Mouse (Mus musculus): ENCODE measurements around the gene Sap25. TPM values are rescaled to one million over a fixed set of nuclear protein-coding genes. Genes with fewer than 3 reads are reported as not detected.
"Not testable (repeated sequence)": the region's sequence is repeated elsewhere in the genome, so short reads cannot be mapped to it uniquely, and the experiment has no call there.

Sap25 gene
- 1 to 10 TPM; 3.0 to 3.9 TPM for total RNA-seq (2021)

DNA sequence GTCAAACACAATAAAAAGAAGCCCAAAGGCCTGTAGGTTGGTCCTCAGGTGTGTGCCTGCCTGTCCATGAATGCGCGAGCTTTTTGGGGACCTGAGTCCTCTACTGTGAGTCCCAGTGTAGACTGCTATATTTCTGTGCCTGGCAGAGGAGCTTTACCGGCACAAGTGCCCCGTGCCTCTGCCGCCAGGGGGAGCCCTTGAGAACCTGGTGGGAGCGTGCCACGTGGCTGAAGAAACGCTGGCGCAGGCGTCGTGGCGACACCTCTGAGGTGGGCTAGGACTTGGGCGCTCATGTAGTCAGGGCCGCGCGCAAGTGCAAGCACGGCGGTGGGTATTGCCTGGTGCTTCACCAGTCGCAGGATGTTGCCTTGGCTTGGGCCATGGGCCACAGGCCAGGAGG, at the start of gene Sap25:
TSS of gene Sap25 (plus strand) at position 281 of the 400 bp plus-strand sequence.
- intact Hi-C loops (cut with DNase I), result no loop called here

DNA sequence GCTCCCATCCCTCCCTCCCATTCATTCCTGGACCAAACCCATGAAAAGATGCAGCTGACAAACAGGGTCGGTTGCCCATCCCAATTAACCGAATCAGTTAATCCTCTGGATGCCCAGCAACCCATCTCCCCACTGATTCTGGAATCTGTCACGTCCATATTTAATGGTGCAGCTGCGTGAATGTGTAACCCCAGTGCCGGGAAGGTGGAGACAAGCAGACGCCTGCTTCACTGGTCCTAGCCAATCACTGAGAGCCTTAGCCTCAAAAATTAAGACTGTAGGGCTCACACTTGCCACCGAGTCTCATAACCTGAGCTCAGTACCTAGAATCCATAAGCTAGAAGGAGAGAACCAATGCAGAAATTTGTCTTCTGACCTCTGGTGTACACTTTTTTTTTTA, 45.2 kb upstream of the Sap25 start:
- intact Hi-C loops (cut with DNase I), result no loop called here
- no peak for DNase-seq (ENCODE audit: low spot score)

More for the DNA sequence above, at the start of gene Sap25:
- no peak for DNase-seq (ENCODE audit: low spot score)

DNA sequence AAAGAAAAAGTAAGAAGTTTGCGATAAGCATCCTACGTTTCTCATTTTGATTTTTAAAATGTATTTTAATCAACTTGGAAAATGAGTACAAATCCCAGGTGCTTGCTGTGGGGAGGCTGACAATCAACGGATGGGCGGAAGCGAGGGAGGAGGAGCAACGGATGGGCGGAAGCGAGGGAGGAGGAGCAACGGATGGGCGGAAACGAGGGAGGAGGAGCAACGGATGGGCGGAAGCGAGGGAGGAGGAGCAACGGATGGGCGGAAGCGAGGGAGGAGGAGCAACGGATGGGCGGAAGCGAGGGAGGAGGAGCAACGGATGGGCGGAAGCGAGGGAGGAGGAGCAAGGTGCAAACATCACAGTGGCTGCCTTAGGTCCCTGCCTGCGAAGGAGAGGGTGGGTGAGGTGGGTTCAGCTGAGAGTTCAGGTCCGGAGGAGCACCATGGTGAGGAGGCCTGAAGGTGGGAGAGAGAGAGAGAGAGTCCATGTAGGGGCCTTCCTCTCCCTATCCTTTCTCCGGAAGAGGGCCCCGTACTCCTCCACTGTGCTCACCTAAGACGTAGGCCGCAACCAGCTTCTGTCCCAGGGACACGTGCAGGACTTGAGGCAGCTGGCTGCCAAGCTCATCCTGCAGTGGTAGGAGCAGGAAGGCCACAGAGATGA, 44.4 kb upstream of the Sap25 start:
- intact Hi-C loops (cut with DNase I), result no loop called here
- DNase-seq (ENCODE audit: low spot score), result no peak

GRCm38 (mm10) chr5:137597625-137598024, 43.5 kb upstream of the Sap25 start:
- intact Hi-C loops (cut with DNase I), result no loop called here
- no peak for DNase-seq (ENCODE audit: low spot score)

DNA sequence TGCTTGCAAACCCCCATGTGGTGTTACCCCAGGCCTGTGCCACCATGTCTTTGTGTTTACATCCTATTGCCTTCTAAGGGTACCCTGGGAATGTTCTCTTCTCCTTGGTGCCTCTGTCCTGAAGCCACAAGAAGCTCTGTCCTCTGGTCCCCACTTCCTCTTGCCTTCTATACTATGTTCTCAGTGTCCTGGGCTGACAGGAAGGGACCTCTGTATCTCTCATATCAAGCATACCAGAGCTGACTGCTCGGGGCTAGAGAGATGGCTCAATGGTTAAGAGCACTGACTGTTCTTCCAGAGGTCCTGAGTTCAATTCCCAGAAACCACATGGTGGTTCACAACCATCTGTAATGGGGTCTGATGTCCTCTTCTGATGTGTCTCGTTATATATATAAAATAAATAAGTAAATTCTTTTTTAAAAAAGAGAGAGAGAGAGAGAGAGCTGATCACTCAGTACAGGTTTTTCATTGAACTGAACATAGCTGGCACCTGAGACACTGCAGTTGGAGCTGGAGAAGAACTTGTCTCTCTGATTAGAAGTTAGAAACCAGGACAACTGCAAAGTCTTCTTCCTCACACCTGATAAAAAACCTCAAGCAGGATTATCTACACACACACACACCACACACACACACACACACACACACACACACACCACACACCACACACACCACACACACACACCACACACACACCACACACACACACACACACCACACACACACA, 42.9 kb upstream of the Sap25 start:
- DNase-seq (ENCODE audit: low spot score), result no peak
- intact Hi-C loops (cut with DNase I), result no loop called here

DNA sequence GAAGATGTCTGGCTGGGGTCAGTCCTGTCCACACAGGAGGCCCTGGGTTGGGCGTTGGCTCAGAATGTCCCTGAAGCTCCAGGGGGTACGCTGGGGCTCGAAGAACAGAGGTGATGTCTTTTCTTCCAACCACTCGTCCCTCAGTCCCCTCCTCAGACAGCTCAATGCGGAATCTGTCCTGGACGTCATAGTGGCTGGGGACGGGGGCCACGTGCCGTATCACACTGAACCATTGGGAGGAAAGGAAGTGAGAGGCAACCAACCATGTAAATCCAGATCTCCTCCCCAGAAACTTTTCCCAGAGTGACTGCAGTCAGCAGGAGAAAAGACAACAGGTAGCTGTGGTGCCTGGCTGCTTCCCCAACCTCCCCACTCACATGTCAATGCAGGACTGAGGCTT, 41.5 kb upstream of the Sap25 start:
- intact Hi-C loops (cut with DNase I), result no loop called here

DNA sequence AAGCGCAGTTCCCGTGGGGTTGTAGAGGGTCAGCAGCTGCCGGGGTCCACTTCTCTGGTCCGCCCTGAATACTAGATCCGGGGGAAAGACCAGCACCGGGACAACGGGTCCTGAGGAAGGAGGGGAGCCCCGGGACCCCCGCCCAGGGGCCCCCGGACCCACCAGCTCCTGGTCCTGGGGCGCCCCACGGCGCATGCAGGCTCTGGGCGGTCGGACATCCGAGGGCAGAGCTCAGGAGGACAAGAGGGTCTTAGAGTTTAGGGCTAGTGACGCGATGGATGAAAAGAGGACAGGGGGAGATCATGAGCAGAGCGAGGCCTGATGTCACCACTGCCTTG, 40.9 kb upstream of the Sap25 start:
- intact Hi-C loops (cut with DNase I), result loop anchor here (2.0 to 5.0 kb wide), 3 partner anchors 67 to 157 kb away; partner anchors contain the start of genes Epo, Gnb2 and Pop7
- no peak for DNase-seq (ENCODE audit: low spot score)

More for the DNA sequence above, 41.5 kb upstream of the Sap25 start:
- no peak for DNase-seq (ENCODE audit: low spot score)

- intact Hi-C loops (cut with DNase I), result loop anchor here (2.0 to 5.0 kb wide), 3 partner anchors 68 to 157 kb away; partner anchors contain the start of genes Epo, Gnb2 and Pop7
- DNase-seq (ENCODE audit: low spot score), result peak; percentile 92
These were observed 40.3 kb upstream of the Sap25 start, which contains the start of gene Mospd3 for GRCm38 (mm10) chr5:137600619-137601364. Gene Mospd3 (minus strand): TSS chr5:137601058.

DNA sequence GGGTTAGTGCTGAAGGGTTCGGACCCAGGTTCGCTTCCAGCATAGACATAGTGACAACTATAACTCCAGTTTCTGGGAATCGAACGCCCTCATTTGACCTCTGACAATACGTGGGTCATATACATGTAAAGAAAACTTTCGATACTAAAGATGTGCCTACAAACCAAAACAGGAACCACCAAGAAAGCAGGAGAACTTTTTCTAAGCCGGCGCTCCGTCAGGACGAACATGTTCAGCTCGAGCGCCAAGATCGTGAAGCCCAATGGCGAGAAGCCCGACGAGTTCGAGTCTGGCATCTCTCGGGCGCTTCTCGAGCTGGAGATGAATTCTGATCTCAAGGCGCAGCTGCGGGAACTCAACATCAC, 39.8 kb upstream of the Sap25 start:
- DNase-seq (ENCODE audit: low spot score), result no peak
- intact Hi-C loops (cut with DNase I), result loop anchor here (2.0 to 5.0 kb wide), 3 partner anchors 69 to 156 kb away; partner anchors contain the start of genes Epo, Gnb2 and Pop7

GRCm38 (mm10) chr5:137607860-137608653, 33.1 kb upstream of the Sap25 start:
- intact Hi-C loops (cut with DNase I), result no loop called here
- no peak for DNase-seq (ENCODE audit: low spot score)

GRCm38 (mm10) chr5:137608654-137609190, 32.4 kb upstream of the Sap25 start:
- intact Hi-C loops (cut with DNase I), result no loop called here
- no peak for DNase-seq (ENCODE audit: low spot score)

DNA sequence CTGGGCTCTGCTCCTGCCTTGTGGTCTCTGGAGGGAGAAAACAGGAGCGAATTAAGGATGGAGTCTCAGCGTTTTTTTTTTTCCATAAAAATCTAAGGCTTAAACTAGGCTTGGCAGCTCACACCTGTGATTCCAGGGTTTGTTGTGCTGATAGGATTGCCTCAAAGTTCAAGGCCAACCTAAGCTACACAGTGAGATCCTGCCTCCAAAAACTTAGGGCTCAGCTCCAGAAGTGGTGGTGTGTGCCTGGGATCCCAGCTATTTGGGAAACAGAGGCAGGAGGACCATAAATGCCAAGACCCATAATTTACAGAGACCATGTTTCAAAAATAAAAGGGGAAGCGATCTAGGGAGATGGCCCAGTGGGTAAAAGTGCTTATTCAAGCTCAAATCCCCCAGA, 31.8 kb upstream of the Sap25 start:
- no peak for DNase-seq (ENCODE audit: low spot score)
- intact Hi-C loops (cut with DNase I), result no loop called here

- DNase-seq (ENCODE audit: low spot score), result no peak
These were observed 31.1 kb upstream of the Sap25 start for GRCm38 (mm10) chr5:137610056-137610455.

GRCm38 (mm10) chr5:137610548-137611244, 30.4 kb upstream of the Sap25 start:
- peak; percentile 75 for DNase-seq (ENCODE audit: low spot score)
- intact Hi-C loops (cut with DNase I), result no loop called here

More at GRCm38 (mm10) chr5:137610056-137610455, 31.1 kb upstream of the Sap25 start:
- intact Hi-C loops (cut with DNase I), result no loop called here

- peak; percentile 69 for DNase-seq (ENCODE audit: low spot score)
- intact Hi-C loops (cut with DNase I), result no loop called here
These were observed 29.9 kb upstream of the Sap25 start for GRCm38 (mm10) chr5:137611245-137611602.

DNA sequence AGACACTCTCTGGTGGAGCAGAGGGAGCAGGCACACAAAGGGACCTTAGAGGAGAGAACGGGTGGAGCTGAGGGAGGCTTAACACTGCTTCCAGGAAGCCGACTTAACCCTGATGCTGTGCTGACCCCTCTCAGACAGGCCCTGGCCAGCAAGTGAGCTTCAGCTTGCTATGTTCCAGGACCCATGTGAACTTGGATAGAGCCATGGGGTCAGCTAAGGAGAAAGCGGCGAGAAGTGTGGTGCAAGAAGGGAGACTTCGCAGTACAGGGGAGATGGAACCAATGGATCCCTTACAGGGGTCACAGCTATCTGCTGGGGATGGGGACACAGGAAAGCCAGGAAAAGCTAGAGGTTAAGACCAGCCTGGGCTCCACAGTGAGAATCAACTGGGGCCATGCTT, 28.1 kb upstream of the Sap25 start:
- no peak for DNase-seq (ENCODE audit: low spot score)
- intact Hi-C loops (cut with DNase I), result no loop called here

DNA sequence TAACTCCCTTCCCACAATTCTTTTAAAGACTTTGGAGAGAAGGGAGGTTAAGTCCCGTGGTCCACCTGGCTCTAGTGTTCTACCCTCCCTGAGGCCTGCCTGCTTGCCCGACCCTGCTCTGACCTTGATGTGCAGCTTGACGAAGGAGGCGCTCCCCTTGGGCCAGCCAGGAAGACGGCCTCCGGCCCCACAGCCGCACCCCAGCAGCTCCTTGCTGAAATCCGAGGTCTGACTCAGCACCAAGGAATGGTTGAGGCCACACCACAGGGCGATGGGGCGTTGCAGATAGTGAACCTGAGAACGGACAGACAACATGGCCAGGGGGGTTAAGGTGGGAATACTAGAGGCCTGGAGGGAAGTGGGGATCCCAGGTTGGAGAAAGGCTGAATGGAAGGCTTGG, 27.6 kb upstream of the Sap25 start, which contains the start of gene Pcolce:
TSS of gene Pcolce (minus strand) at position 235 of the 400 bp plus-strand sequence.
- no peak for DNase-seq (ENCODE audit: low spot score)
- intact Hi-C loops (cut with DNase I), result no loop called here

- intact Hi-C loops (cut with DNase I); DNase-seq (ENCODE audit: low spot score): not testable (repeated sequence)
These were observed 26.2 kb upstream of the Sap25 start for GRCm38 (mm10) chr5:137614921-137615320.

- DNase-seq (ENCODE audit: low spot score), result no peak
- intact Hi-C loops (cut with DNase I), result no loop called here
These were observed 25.8 kb upstream of the Sap25 start for GRCm38 (mm10) chr5:137615347-137615746.

Data from heart, postnatal 25 days (tissue).